Mouse (Mus musculus): ENCODE measurements around the gene Wdr11. TPM values are rescaled to one million over a fixed set of nuclear protein-coding genes. Genes with fewer than 3 reads are reported as not detected.

Wdr11 gene
- polyA plus RNA-seq, 1 experiment from 2014 or later = 20.3 TPM

DNA sequence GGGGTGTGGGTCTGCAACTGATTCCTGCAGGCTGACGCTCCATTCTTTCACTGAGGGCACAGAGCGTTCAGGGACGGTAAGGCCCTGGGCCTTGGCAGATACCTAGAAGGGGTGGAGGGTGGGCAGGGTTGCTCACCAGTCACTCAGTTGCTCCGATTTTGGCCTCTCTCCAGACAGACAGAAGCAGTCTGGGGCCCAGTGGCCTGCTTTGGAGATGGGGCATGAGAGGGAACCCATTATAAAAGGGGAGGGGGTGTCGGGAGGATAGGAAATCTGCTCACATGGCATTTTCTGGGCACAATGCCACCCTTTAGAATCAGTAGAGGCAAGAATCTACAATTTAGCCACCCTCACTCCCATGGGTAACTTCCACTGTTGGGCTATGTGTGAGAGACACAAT, 59.1 kb downstream of the Wdr11 start:
- Histone ChIP-seq H3K27me3 (replicated peaks; ENCODE audit: insufficient read depth, low read length) (no peaks in the 10 kb centered on the region), H3K9me3 (ENCODE audit: low read length) (no peaks in the 10 kb centered on the region), H3K27ac (ENCODE audit: low read length) (no peak overlapping the region), H3K4me1 (ENCODE audit: insufficient read depth, low read depth, low read length) (peaks cover 3% of the 10 kb centered on the region; the same call in 1 of the 2 replicates), H3K9ac (replicated peaks; ENCODE audit: low read depth) (no peak overlapping the region), H3K36me3 (ENCODE audit: insufficient read depth, low read length) (no peaks in the 10 kb centered on the region), H3K4me3 (ENCODE audit: low read depth, low read length) (no peak overlapping the region), H3K4me2 (replicated peaks; ENCODE audit: low read depth, low read length) (no peak overlapping the region)
- 49% methylated on average over 5 of the region's 5 CpGs for WGBS
- TF ChIP-seq EP300 (IDR thresholded peaks at IDR 0.05) (no peak), CTCF (IDR thresholded peaks at IDR 0.05) (no peak)
- DNase-seq (ENCODE audit: low spot score) (no peak), ATAC-seq (peak; percentile 29)

DNA sequence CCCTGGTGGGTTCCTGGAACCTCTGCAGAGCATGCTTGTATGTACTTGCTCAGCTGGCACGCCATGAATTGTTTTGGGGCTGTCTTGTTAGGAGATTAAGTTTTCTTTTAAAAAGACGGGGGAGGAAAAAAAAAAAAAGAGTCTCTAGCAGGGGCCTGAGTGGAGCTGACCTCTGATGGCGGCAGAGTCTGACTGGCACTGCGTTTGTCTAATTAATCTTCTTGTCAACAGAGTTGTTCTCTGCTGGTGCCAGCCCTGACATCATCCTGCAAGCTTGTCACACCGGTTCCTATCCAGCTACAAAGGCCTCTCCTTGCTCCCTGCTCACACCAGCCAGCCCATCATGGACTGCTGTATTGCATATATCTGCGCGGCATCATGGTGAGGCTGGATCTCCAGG, 60.1 kb downstream of the Wdr11 start:
- no peak overlapping the region for H3K4me3 ChIP-seq (ENCODE audit: low read depth, low read length)
- no peak for DNase-seq (ENCODE audit: low spot score)
- H3K9ac ChIP-seq (replicated peaks; ENCODE audit: low read depth) = no peak overlapping the region

DNA sequence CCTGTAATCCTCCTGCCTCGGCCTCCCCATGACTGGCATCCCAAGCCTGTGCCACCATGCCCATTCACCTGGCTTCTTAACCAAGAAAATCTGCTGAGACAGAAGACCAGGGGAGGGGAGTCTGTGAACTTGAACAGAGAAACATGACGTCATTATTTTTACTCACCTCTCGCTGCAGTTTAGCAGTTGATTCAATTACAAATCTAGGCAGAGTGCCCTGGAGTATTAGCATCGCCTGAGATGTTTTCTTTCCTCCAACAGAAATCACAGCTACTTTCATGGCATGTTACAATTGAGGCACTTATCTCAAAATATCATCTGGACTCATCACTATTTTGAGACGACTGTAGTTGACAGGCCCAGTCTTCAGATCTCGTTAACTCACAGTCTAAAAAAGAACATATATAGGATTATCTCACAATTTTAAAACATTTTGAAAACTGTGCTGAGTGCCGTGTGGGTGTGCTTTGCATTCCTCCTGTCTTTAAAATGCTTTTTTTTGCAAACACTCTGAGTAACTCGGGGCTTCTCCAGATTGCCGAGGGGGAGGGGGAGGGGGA, 61.3 kb downstream of the Wdr11 start:
- Histone ChIP-seq H3K27ac (ENCODE audit: low read length) (no peak overlapping the region), H3K9me3 (ENCODE audit: low read length) (no peaks in the 10 kb centered on the region), H3K4me3 (ENCODE audit: low read depth, low read length) (no peak overlapping the region), H3K4me2 (replicated peaks; ENCODE audit: low read depth, low read length) (no peak overlapping the region), H3K9ac (replicated peaks; ENCODE audit: low read depth) (no peak overlapping the region), H3K36me3 (ENCODE audit: insufficient read depth, low read length) (no peaks in the 10 kb centered on the region), H3K4me1 (ENCODE audit: insufficient read depth, low read depth, low read length) (peaks cover 3% of the 10 kb centered on the region; the same call in 1 of the 2 replicates), H3K27me3 (replicated peaks; ENCODE audit: insufficient read depth, low read length) (no peaks in the 10 kb centered on the region)
- DNase-seq (ENCODE audit: low spot score) (no peak), ATAC-seq (no peak)
- 36% methylated on average over 9 of the region's 9 CpGs for WGBS
- TF ChIP-seq CTCF (IDR thresholded peaks at IDR 0.05) = no peak
- TF ChIP-seq EP300 (IDR thresholded peaks at IDR 0.05) = no peak

More for the DNA sequence above, 60.1 kb downstream of the Wdr11 start:
- Histone ChIP-seq H3K36me3 (ENCODE audit: insufficient read depth, low read length) (no peaks in the 10 kb centered on the region), H3K27ac (ENCODE audit: low read length) (0 out of 2 replicates have a peak overlapping the region, but pooled peaks have one; percentile 14), H3K4me2 (replicated peaks; ENCODE audit: low read depth, low read length) (no peak overlapping the region), H3K27me3 (replicated peaks; ENCODE audit: insufficient read depth, low read length) (no peaks in the 10 kb centered on the region), H3K4me1 (ENCODE audit: insufficient read depth, low read depth, low read length) (peaks cover 3% of the 10 kb centered on the region; the same call in 1 of the 2 replicates), H3K9me3 (ENCODE audit: low read length) (no peaks in the 10 kb centered on the region)
- peak; percentile 18; the same call in 1 of the 2 replicates for ATAC-seq
- TF ChIP-seq CTCF (IDR thresholded peaks at IDR 0.05) = no peak
- TF ChIP-seq EP300 (IDR thresholded peaks at IDR 0.05) = no peak
- WGBS = 29% methylated on average over 7 of the region's 7 CpGs

DNA sequence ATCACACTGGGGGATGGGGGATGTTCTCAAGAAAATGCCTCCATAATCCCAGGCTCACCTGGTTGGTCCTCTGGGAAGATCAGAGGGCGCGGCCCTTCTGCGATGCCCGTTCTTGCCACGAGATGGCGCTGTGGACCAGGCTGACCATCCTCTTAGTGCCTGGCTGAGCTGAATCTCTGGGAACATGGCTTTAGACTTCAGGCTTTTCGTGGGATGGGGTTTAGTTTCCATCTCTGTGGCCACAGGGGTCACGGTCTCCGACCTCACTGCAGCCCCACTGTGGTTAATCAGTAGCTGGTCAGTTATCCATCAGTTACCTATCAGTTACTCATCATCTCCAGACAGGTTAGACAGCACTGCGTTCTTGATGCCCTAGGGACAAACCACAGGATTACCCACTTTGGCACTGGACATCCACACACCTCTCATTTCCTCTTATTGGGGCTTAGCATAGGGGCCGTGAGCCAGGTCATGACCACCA, 62.2 kb downstream of the Wdr11 start:
- Histone ChIP-seq H3K36me3 (ENCODE audit: insufficient read depth, low read length) (no peaks in the 10 kb centered on the region), H3K4me2 (replicated peaks; ENCODE audit: low read depth, low read length) (no peak overlapping the region), H3K9me3 (ENCODE audit: low read length) (no peaks in the 10 kb centered on the region), H3K27ac (ENCODE audit: low read length) (no peak overlapping the region), H3K4me3 (ENCODE audit: low read depth, low read length) (no peak overlapping the region), H3K9ac (replicated peaks; ENCODE audit: low read depth) (no peak overlapping the region), H3K27me3 (replicated peaks; ENCODE audit: insufficient read depth, low read length) (no peaks in the 10 kb centered on the region), H3K4me1 (ENCODE audit: insufficient read depth, low read depth, low read length) (peaks cover 3% of the 10 kb centered on the region; the same call in 1 of the 2 replicates)
- ATAC-seq (peak; percentile 39), DNase-seq (ENCODE audit: low spot score) (peak; percentile 79)
- TF ChIP-seq CTCF (IDR thresholded peaks at IDR 0.05) (peak; percentile 100), EP300 (IDR thresholded peaks at IDR 0.05) (no peak)
- 7% methylated on average over 11 of the region's 11 CpGs for WGBS

DNA sequence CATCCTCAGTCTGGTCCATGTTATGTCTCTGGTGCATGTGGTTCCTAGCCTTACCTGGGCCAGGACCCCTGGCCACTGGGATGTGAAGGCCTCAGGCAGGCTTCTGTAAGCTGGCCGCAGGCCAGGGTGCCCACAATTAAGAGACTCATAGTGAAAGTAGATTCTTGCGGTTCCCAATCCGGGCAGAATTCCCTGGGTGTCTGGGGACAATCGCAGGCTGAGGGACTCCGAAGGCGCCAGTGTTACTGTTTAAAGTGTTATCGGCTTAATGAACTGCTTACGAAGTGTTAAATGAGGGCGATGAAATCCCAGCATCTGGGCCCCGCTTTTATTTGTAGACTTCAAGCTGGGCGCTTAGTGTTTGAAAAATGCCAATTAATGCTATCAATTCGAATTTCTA, 63.3 kb downstream of the Wdr11 start:
- Histone ChIP-seq H3K27ac (ENCODE audit: low read length) (0 out of 2 replicates have a peak overlapping the region, but pooled peaks have one; percentile 9), H3K9ac (replicated peaks; ENCODE audit: low read depth) (no peak overlapping the region)

GRCm38 (mm10) chr7:129655604-129656226, 64.1 kb downstream of the Wdr11 start:
- Histone ChIP-seq H3K4me3 (ENCODE audit: low read depth, low read length) (no peak overlapping the region), H3K36me3 (ENCODE audit: insufficient read depth, low read length) (no peaks in the 10 kb centered on the region), H3K4me2 (replicated peaks; ENCODE audit: low read depth, low read length) (no peak overlapping the region), H3K27ac (ENCODE audit: low read length) (0 out of 2 replicates have a peak overlapping the region, but pooled peaks have one; percentile 11), H3K9ac (replicated peaks; ENCODE audit: low read depth) (no peak overlapping the region), H3K27me3 (replicated peaks; ENCODE audit: insufficient read depth, low read length) (no peaks in the 10 kb centered on the region), H3K9me3 (ENCODE audit: low read length) (no peaks in the 10 kb centered on the region), H3K4me1 (ENCODE audit: insufficient read depth, low read depth, low read length) (peaks cover 3% of the 10 kb centered on the region; the same call in 1 of the 2 replicates)
- TF ChIP-seq CTCF (IDR thresholded peaks at IDR 0.05) = no peak
- no peak for TF ChIP-seq EP300 (IDR thresholded peaks at IDR 0.05)
- DNase-seq (ENCODE audit: low spot score) (no peak), ATAC-seq (no peak)
- WGBS = 63% methylated on average over 14 of the region's 14 CpGs

More for the DNA sequence above, 63.3 kb downstream of the Wdr11 start:
- no peaks in the 10 kb centered on the region for H3K36me3 ChIP-seq (ENCODE audit: insufficient read depth, low read length)
- H3K4me2 ChIP-seq (replicated peaks; ENCODE audit: low read depth, low read length) = no peak overlapping the region
- H3K27me3 ChIP-seq (replicated peaks; ENCODE audit: insufficient read depth, low read length) = no peaks in the 10 kb centered on the region
- TF ChIP-seq EP300 (IDR thresholded peaks at IDR 0.05) (no peak), CTCF (IDR thresholded peaks at IDR 0.05) (no peak)
- H3K4me3 ChIP-seq (ENCODE audit: low read depth, low read length) = no peak overlapping the region
- DNase-seq (ENCODE audit: low spot score) = no peak
- H3K4me1 ChIP-seq (ENCODE audit: insufficient read depth, low read depth, low read length) = peaks cover 3% of the 10 kb centered on the region; the same call in 1 of the 2 replicates
- ATAC-seq = no peak
- 30% methylated on average over 12 of the region's 12 CpGs for WGBS
- no peaks in the 10 kb centered on the region for H3K9me3 ChIP-seq (ENCODE audit: low read length)
